Mouse (Mus musculus): ENCODE data around the gene Slc25a44.

The Slc25a44 gene

DNA sequence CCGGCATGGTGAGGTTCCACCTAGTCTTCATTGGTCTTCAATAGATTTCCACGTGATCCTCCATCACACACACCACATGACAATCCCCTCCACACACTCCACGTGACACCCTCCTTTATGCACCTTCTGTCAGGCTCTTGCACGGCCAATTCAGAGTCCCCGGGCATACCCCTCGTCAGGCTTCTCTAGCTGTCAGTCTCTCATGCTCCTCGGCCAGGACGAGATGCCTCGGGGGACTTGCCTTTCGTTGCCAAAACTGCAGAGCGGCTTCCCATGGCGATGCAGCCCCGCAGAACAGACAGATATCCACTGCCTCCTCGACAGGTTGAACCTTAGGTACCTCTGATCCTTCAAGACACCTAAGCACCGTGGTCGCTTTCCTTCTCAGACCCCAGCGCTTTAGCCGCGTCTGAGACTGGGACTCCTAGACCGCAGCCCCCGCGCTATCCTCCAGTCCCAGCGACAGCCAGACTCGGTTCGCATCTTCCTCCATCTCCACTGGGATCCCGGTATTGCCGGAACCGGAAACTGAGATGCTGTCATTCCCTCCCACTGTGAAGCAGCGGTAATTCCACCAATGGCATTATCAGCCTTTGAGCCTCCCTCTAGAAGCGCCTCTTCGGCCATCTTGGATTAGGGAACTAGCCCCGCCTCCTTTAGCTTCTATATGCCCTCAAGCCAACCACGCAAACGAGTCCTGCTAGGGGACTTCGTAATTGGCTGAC is at the start of gene Slc25a44:
Gene Slc25a44 (minus strand): TSS at position 535 of the 725 bp plus-strand sequence.
- peak; percentile 65 for DNase-seq (ENCODE audit: low spot score)

DNA sequence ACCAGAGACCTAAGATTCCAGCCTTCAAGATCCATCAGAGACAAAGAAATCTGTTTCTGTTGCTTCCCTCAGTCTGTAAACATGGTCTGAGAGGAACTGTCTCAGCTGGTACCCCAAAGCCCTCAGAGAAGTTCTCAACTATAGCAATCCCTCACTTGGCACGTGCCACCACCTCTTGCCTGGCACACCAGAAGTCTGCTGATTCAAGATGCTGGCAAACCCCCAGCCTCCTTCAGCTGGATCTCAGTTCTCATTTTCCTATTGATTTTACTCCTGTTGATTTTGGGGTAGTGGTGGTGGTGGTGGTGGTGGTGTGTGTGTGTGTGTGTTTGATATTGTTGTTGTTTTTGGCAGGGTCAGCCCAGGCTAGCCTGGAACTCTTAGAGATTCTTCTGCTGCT is 48.6 kb upstream of the Slc25a44 start:
- DNase-seq (ENCODE audit: low spot score) = no peak

DNA sequence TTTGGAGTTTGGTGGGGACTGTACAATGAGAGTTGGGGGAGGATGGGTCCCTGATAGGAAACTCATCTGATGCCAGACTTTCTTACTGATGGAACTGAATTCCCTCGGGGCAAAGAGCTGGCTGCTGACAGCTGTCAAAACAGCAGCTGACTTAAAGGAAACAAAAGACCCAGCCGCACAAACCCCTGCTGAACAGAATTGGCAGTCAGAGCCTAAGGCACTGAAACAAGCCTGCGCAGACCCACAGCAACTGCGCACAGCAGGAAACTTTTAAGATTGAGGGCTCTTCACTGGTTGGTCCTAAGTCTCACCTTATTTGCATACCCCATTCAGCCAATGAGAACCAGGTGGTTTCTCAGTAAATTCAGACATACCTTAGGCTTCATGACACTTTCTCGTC is 48.1 kb upstream of the Slc25a44 start:
- no peak for DNase-seq (ENCODE audit: low spot score)

DNA sequence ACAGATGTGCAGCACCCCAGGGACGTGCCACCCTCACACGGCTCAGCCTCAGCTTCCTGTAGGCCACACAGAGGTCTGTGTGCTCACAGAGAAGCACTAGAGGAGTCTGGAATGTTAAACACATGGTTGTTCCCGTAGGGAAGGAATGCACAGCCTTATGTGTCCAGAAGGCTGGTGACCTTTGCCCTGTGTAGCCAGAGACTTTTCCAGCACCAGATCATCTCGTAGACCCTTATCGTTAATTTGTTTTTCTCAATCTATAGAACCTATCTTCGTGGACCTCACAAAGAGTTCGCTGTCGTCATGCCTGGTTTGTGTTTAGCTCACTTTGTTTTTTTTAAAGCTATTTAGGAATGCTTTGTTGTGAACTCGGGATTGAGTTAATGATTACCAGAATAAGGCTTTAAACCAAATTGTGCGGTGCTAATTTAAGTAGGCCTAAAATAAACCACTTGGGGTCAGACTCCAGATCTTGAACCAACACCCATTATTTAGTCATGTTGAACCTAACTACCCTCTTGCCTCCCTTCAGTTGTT is 46.1 kb upstream of the Slc25a44 start:
- DNase-seq (ENCODE audit: low spot score) = no peak

DNA sequence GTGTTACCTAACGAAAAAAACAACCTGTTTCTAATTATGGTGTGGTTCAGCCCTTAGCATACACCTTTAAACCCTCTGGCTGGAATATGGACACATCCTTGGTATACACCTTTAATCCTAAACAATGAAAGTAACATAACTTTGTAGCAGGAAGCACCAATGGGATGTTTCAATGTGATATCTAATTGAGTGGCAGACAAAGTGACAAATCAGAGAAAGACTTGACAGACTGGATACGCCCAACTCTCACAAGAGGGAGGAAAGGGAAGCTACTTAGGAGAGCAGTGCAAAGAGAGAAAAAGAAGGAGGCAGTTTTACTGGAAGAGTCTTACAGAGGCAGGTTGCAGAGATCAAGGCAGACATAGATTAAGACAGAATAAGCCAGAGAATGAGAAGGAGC is 44.5 kb upstream of the Slc25a44 start:
- no peak for DNase-seq (ENCODE audit: low spot score)

DNA sequence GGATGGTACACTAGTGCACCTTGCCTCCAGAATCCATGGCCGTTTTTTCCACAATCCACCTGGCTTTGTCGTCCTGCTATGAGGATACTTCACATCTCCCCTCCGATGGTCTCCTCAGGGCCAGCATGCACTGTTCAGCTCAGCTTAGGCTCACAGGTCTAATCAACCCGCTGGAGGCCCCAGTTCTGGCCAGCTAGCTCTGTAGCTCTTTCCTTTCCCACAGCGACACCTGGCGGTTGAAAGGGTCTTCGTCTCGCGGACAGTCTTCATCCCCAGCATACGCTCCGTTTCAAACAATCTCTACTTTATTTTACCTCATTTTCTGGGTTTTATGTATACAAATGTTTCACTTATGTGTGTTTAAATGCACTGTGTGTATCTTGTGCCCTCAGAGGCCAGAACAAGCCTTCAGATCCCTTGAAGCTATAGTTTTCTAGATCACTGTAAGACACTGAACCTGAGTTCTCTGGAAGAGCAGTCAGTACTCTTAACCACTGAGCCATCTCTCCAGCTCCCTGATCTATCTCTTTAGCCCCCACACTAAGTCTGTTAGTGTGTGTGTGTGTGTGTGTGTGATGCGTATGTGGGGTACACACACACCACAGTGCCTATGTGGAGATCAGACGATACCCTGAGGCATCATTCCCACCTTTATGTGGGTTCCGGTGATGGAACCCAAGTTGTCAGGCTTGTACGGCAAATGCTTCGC is 42.3 kb upstream of the Slc25a44 start:
- peak; percentile 88 for DNase-seq (ENCODE audit: low spot score)

DNA sequence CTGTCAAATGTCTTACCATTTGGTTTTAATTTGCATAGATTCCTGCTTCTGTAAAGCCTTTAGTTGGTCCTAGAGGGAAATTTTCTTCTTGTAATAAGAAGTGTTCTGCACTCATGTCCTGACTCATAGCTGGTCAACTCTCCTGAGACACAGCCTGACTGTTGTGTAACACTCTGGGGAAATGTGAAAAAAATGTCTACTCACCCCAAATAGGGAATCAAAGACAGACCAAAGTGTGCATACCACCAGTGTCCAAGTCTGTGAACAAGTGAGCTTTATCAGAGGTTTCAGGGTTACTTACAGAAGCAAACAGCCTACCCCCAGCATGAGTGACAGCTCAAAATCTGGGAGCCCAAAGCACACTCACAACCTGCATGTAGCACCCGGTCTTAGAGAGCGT is 40.2 kb upstream of the Slc25a44 start:
- DNase-seq (ENCODE audit: low spot score) = no peak

DNA sequence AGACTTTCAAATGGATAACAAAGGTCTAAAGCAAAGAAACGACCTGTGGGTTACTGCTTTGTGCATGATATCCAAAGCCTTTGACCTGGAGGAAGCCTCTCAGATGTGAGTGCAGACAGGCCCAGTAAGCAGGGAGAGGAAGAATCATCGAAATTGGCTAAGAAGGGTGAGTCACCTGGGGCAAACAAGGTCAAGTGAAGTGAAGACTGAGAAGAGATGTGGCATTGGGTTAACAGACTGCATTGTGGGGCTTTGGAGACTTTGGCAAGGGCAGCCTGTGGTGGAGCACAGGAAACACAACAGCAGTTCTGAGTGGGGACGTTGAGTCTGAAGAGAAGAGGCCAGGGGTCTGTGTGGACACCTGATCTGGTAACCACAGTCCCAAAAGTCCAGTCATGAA is 39.5 kb upstream of the Slc25a44 start:
- DNase-seq (ENCODE audit: low spot score) = no peak

DNA sequence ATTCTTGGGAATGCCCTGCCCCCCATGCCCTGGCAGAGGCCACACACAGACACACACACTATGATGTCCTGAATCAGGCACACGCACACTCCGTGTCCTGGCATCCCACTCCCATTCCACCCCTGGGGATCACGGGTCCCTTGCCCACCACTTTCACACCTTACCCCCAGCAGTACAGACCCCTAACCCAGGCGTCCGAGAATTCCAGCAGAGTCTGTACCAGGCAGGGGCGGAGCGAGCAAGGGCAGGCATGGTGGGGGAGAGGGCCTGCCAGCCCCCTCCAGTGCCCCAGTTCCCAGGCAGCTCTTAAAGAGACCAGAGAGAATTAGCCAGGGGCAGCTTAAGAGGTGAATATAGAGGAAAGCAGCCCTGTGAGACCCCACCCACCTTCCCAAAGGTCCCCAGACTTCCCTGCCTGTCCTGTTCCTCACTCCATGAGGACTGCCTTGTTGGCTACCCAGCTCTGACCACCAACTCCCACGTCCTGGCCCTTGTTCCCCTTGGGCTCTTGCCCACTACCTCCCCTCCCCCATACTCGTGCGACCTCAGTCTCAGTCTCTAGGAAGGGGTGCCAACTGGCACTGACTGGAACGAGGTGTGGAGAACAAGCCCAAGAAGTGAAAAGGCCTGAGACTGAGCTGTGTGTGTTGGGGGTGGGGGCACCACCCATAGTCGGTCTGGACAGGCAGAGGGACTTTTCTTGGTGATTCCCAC is 36.2 kb upstream of the Slc25a44 start, which contains the start of gene Sema4a:
Gene Sema4a (minus strand): TSS at position 200 of the 714 bp plus-strand sequence.
- DNase-seq (ENCODE audit: low spot score) = no peak

DNA sequence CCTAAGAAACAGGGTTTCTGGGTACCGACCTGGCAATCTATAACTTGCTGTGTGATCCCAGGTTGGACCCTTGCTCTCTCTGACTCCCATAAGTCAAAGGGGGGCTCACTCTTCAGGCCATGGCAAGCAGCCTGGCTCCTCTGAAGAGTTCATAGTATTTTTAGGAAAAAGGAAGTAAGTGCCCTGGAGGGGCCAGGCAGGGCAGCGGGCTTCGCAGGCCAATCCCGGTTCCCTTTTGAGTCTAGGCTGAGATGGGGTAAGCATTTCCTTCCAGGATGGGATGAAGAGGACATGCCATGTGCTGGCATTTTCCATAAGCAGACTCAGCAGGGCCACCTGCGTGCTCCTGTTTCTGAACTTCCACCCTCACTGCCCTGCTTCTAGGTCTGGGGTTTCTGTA is 35.1 kb upstream of the Slc25a44 start:
- no peak for DNase-seq (ENCODE audit: low spot score)

DNA sequence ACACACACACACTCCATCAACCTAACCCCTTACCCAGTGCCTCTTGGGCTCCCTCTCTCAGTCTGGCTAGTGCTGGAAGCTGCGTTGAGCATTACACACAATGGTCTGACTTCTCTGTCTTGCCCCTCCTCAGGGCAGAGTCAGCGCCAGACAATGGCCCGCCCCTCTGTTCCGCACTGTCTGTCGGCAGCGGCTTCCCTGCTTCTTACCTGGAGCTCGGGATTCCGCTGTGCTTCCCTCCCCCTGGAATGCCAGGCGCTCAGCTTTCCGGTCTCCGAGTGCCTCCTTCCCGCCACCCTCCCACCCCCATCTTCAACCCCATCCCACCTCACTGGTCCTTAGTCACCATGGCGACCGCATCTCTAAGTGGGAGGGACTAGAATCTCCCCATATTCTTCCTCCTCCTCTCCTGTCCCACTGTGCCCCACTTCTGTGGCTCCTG is 33.9 kb upstream of the Slc25a44 start:
- DNase-seq (ENCODE audit: low spot score) = no peak

DNA sequence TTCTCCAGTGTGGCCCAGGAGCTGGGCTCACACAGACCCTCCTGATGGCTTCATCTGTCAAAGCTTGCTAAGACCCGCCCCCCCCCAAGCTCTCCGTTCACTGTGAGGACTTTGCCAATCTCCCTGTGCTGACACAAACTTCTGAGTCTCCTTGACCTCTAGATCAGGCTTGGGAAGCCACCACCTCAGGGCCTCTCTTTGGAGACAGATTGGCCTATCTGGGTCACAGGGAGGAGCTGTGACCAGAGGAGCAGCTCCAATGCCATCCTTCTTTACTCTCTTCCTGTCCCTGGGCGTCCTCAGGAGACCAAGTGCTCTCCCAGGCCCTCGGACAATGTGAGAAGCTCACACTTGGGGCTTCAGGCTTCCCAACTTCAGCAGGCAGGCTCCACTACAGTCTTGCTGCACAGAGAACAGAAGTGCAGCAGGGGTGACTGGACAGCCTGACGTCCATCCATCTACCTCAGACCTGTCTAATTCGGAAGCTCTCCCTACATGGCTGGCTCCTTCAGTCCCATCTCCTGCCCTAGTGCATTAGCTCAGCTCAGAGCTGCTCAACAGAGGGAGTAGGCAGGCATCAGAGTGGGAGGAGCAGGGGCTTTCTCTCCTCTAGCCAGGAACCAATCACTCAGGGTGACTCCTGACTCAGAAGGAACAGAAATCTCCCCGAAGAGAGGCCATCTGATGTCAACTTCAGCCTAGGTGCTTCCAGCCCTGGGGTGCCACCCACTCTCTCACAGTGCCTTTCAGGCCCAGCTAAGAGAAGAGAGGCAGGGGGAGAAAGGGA is 32.0 kb upstream of the Slc25a44 start:
- no peak for DNase-seq (ENCODE audit: low spot score)

DNA sequence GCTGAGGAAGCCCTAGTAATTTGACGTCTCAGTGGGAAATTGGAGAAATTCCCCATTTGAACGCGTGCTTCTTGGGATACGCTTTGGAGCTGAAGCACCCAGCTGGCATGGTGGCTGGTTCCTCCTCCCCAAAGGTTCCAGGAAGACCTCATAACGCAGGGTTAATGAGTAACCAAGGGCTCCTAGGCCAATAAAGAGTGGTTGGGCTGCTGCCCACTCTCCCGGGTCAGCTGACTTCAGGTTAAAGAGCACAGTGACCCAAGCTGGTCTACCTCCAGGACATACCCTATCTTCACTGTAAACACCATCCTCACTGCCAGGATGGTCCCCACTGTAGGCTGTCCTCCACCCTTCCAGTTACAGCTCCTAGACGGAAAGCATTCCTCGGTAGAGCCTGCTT is 31.4 kb upstream of the Slc25a44 start:
- DNase-seq (ENCODE audit: low spot score) = no peak

DNA sequence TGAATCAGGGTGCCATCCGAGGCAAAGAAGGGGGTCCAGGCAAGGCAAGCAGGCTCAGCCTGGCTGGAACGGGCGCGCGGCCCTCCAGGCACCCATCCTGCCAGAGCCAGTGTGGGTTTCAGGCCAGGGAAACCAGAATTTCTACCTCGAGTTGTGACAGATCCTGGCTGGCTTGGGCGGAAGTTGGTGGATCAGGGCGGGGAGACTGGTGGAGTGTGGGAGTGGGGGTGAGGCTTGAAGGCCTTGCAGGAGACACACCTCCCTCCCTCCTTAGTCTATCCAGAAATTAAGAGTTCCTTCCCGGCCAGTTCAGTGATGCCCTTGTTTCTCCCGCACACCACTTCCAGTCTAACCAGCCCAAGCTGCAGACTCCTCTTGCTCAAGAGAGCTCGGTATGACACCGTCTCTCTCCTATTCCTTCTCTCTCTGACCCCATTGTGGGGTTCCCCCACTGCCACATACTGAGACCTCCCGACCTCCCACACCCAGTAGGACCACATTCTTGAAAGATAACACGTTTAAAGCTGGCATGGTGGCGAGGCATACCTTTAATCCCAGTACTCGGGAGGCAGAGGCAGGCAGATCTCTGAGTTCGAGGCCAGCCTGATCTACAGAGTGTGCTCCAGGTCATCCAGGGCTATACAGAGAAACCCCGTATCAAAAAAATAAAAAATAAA is 30.8 kb upstream of the Slc25a44 start:
- no peak for DNase-seq (ENCODE audit: low spot score)

DNA sequence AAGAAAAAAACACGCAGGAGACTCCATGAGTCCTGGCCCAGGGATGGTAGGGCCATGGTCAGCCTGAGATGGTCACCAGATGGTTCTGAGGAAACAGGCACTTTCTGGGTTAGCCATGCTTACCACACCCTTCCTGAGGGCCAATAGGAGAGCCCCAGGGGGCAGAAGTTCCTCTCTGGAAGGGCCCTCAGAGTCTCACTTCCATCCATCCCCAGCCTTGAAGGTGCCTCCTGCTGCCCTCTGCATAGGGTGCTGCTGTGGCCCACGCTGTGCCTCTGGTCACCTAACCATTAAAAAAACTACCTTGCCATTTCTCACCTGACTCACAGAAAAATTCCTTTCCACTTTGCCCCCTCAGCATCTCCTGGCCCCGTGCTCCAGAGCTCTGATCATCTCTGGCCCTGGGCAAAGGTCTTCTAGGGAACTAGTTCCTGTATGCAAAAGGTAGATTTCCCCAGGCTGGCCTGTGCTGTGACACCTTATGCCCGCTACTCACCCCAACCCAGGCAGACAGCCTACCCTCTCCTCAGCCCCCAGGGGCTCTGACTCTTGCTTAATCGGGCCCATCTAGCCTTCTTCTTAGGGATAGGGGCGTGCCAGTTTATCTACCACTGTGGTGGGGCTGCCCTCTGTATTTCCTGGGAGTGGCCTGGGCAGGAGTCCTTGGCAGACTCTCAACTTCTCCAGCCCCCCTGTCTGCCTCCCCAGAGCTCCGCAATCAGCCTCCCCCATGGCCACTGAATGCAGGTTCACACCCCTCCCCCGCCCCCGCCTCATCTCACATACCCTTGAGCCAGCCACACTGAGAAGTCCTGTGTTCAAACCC is 30.0 kb upstream of the Slc25a44 start:
- DNase-seq (ENCODE audit: low spot score) = no peak

DNA sequence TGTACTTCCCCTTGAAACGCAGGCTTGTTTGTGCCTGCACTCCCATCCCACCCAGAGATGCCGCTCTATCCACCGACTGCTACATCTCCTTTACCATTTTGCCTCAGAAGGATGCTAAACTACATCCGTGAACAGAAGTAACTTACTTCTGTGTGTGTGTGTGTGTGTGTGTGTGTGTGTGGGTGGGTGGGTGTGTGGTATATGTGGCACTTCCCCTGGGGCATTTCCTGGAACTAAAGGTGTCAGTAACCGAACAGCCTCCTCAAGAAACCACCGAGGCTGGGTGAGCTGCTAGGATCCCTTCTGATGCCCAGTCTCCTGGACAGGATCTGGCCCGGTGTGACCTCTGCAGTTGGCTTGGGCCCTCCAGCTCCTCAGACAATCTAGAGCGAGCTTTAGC is 29.0 kb upstream of the Slc25a44 start:
- DNase-seq (ENCODE audit: low spot score) = no peak

DNA sequence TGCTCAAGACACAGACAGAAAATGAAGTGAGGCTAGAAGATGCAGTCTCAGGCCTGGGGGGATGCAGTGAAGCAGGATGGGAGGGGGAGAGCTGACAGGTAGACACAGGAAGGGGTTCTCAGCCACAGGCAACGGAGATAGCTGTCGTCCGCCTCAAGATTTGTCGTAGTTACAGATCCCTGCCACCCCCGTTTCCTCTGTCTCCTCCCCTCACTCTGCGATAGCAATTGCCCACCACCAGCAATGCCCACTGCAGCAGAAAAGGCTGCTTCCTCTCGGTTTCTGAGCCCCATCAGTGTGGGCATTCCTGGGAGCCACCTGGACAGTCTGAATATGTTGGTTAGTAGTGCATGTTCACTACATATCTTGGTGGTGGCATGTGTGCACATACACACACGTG is 28.4 kb upstream of the Slc25a44 start:
- no peak for DNase-seq (ENCODE audit: low spot score)

DNA sequence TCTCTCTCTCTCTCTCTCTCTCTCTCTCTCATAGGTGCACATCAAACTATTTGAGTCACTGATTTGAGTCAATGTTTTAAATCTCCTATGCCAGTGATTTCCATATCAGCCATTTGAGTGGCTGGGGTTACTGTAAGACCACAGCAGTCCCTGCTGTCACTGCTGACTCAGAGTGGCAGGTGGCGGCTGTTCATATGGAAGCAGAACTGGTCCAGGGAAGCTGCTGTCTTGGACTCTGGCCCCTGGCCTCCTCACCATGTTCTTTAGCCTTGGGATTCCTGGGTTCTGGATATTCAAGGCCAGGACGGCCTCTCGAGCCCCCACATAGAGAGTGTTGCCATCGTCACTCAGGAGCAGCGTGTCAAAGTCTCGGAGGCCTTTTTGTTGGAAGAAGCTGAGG is 27.8 kb upstream of the Slc25a44 start:
- DNase-seq (ENCODE audit: low spot score) = no peak

DNA sequence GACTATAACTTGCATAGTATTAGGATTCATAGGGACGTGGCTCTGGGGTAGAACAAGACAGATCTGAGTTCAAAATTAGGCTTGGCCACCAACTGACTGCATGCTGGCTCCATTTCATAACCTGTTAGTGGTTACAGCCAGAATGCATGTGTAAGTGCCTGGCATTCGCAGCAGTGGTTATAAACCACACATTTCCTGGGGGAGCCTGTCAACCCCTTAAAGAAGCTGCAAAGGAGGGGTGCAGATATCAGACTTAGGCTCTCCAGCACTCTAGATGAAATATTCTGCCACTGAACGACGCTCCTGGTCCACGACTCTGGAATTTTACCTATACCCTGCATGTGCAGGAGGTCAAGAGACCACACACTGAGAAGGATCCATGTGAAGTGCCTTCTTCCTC is 27.3 kb upstream of the Slc25a44 start:
- no peak for DNase-seq (ENCODE audit: low spot score)

DNA sequence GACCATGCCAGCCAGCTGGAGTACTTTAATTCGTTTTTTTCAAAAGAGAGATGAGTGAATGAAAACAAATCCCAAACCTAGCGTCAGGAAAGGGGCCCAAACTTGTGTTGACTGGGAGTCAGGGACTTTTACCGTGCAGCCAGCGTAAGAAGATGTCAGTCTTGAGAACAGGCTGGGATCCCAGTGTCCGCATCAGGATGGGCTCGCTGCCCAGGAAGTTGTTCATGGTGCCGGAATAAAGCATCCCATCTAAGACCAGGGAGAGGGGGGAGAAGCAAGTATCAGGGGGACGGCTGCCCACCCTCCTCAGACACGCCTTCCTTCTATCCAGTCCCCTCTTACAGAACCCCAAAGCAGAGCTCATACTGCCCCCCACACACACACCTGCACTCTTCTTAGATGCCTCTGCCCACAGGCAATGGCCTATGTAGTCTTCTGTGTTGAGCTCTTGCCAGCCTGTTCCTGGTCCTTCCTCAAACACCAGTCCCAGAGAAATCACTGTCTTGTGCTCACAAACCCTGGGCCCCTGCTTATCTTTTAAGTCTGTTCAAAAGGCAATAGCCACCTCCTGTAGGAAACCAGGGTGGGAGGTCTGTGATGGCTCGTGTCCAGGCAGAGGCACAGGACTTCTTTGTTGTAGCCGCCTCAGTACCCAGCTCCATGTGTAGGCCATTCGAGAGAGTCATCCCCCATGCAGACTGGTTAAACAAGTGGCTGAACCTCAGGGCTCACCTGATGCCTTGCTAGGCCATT is 25.6 kb upstream of the Slc25a44 start:
- no peak for DNase-seq (ENCODE audit: low spot score)

Measured in ovary, postnatal 10 days (tissue).